Comparison of ENCODE assay signal across 20 mouse cellular contexts in genomic region chr13:39418127-39418526, GRCm38 (mm10).
DNase-seq lines count a peak whose midpoint lies in the region; ATAC-seq and TF ChIP-seq lines count a peak whose summit lies in the region.
"Had no signal": no experiment of that assay in that cellular context is flagged by ENCODE, and none has a peak within 500 bp of the region (broad histone marks: within the 10 kb centered on the region; RNA-seq: fewer than 3 reads in every experiment).

No protein-coding gene starts in this region.

- no peak overlapping the region for H3K9ac ChIP-seq in heart, embryonic 12.5 days
- no peak overlapping the region for H3K9ac ChIP-seq in midbrain, embryonic 14.5 days (replicated peaks; ENCODE audit: low read length)
- H3K9ac ChIP-seq in midbrain, embryonic 15.5 days, result no peak overlapping the region
- no peak overlapping the region for H3K9ac ChIP-seq in limb, embryonic 14.5 days (ENCODE audit: low read depth, low read length, severe bottlenecking)
- no peak overlapping the region for H3K9ac ChIP-seq in kidney, embryonic 16.5 days (replicated peaks; ENCODE audit: low read length)
- H3K9ac ChIP-seq: embryonic facial prominence, embryonic 13.5 days; limb, embryonic 15.5 days had no signal

- no peak for DNase-seq in heart, postnatal 25 days (ENCODE audit: low spot score)
- DNase-seq in midbrain, embryonic 14.5 days, result peak; percentile 13
- DNase-seq in embryo, embryonic 11 days, result peak; percentile 52
- DNase-seq in limb, embryonic 14.5 days (ENCODE audit: low spot score), result peak; percentile 14
- no peak for DNase-seq in kidney, postnatal 10 days
- DNase-seq: B cell, adult 2 months; cerebellum, postnatal 14 days; gastrocnemius, postnatal 14 days; kidney, adult 18-20 months; kidney, postnatal 4 days; lung, postnatal 14 days; spleen, adult 18-20 months; thymus, adult 2 months had no signal

- no peaks in the 10 kb centered on the region for H3K36me3 ChIP-seq in heart, embryonic 12.5 days
- no peaks in the 10 kb centered on the region for H3K36me3 ChIP-seq in midbrain, embryonic 14.5 days (ENCODE audit: control insufficient read depth, insufficient read depth, low read length)
- no peaks in the 10 kb centered on the region for H3K36me3 ChIP-seq in midbrain, embryonic 15.5 days (replicated peaks)
- no peaks in the 10 kb centered on the region for H3K36me3 ChIP-seq in limb, embryonic 14.5 days (ENCODE audit: control insufficient read depth, insufficient read depth, low read length)
- H3K36me3 ChIP-seq in kidney, embryonic 16.5 days (ENCODE audit: insufficient read depth, low read length), result no peaks in the 10 kb centered on the region
- H3K36me3 ChIP-seq: embryonic facial prominence, embryonic 13.5 days; hindbrain, embryonic 10.5 days; limb, embryonic 15.5 days had no signal

- no peak for ATAC-seq in heart, embryonic 12.5 days (ENCODE audit: insufficient number of reproducible peaks, low FRiP score)
- ATAC-seq in midbrain, embryonic 14.5 days (ENCODE audit: low FRiP score, low TSS enrichment), result no peak
- ATAC-seq in midbrain, embryonic 15.5 days (replicated peaks), result no peak
- ATAC-seq in limb, embryonic 14.5 days (ENCODE audit: low FRiP score, low read depth), result no peak
- no peak for ATAC-seq in kidney, embryonic 16.5 days (ENCODE audit: low FRiP score, low TSS enrichment)

- 0 out of 2 replicates have a peak, but pooled peaks cover 5% of the 10 kb centered on the region for H3K4me1 ChIP-seq in heart, embryonic 12.5 days (replicated peaks)
- no peaks in the 10 kb centered on the region for H3K4me1 ChIP-seq in midbrain, embryonic 14.5 days (ENCODE audit: control insufficient read depth, insufficient read depth, low read length)
- H3K4me1 ChIP-seq in midbrain, embryonic 15.5 days, result no peaks in the 10 kb centered on the region
- 0 out of 2 replicates have a peak, but pooled peaks cover 3% of the 10 kb centered on the region for H3K4me1 ChIP-seq in limb, embryonic 14.5 days (ENCODE audit: control insufficient read depth, insufficient read depth, low read length)
- no peaks in the 10 kb centered on the region for H3K4me1 ChIP-seq in kidney, embryonic 16.5 days (ENCODE audit: insufficient read depth, low read length)
- H3K4me1 ChIP-seq: hindbrain, embryonic 10.5 days; limb, embryonic 15.5 days; megakaryocyte, embryonic 14.5 days had no signal

- no peak for TF ChIP-seq POLR2A in limb, embryonic 14.5 days (IDR thresholded peaks at IDR 0.05; ENCODE audit: borderline replicate concordance, extremely low read depth, insufficient read depth, insufficient read length)

- intact Hi-C loops in heart, postnatal 25 days (cut with DNase I), result no loop called here

- no peak overlapping the region for H3K4me3 ChIP-seq in heart, embryonic 12.5 days
- no peak overlapping the region for H3K4me3 ChIP-seq in midbrain, embryonic 14.5 days (replicated peaks; ENCODE audit: low read depth, low read length)
- H3K4me3 ChIP-seq in midbrain, embryonic 15.5 days, result no peak overlapping the region
- H3K4me3 ChIP-seq in limb, embryonic 14.5 days (replicated peaks; ENCODE audit: low read length), result no peak overlapping the region
- H3K4me3 ChIP-seq in kidney, embryonic 16.5 days (ENCODE audit: low read length), result no peak overlapping the region
- H3K4me3 ChIP-seq: embryonic facial prominence, embryonic 13.5 days; hindbrain, embryonic 10.5 days; limb, embryonic 15.5 days; megakaryocyte, embryonic 14.5 days had no signal

- 0 out of 2 replicates have a peak, but pooled peaks cover 4% of the 10 kb centered on the region for H3K9me3 ChIP-seq in heart, embryonic 12.5 days (replicated peaks)
- H3K9me3 ChIP-seq in midbrain, embryonic 14.5 days (ENCODE audit: control insufficient read depth, low read length), result no peaks in the 10 kb centered on the region
- no peaks in the 10 kb centered on the region for H3K9me3 ChIP-seq in midbrain, embryonic 15.5 days
- no peaks in the 10 kb centered on the region for H3K9me3 ChIP-seq in limb, embryonic 14.5 days (ENCODE audit: control insufficient read depth, low read length)
- H3K9me3 ChIP-seq in kidney, embryonic 16.5 days (ENCODE audit: low read length), result no peaks in the 10 kb centered on the region
- H3K9me3 ChIP-seq: embryonic facial prominence, embryonic 13.5 days; hindbrain, embryonic 10.5 days; limb, embryonic 15.5 days had no signal

- 24% methylated on average over 7 of the region's 7 CpGs for WGBS in heart, embryonic 12.5 days
- WGBS in midbrain, embryonic 14.5 days, result 39% methylated on average over 7 of the region's 7 CpGs
- WGBS in midbrain, embryonic 15.5 days, result 34% methylated on average over 7 of the region's 7 CpGs
- WGBS in limb, embryonic 14.5 days, result 38% methylated on average over 7 of the region's 7 CpGs
- 37% methylated on average over 7 of the region's 7 CpGs for WGBS in kidney, embryonic 16.5 days

- H3K27ac ChIP-seq in heart, embryonic 12.5 days (ENCODE audit: poor library complexity, severe bottlenecking), result peak overlapping the region; percentile 5; the same call in 1 of the 2 replicates
- no peak overlapping the region for H3K27ac ChIP-seq in midbrain, embryonic 14.5 days (replicated peaks; ENCODE audit: low read depth, low read length)
- no peak overlapping the region for H3K27ac ChIP-seq in midbrain, embryonic 15.5 days
- no peak overlapping the region for H3K27ac ChIP-seq in limb, embryonic 14.5 days (replicated peaks; ENCODE audit: low read depth, low read length)
- no peak overlapping the region for H3K27ac ChIP-seq in kidney, embryonic 16.5 days (ENCODE audit: low read length)
- H3K27ac ChIP-seq: embryonic facial prominence, embryonic 13.5 days; hindbrain, embryonic 10.5 days; limb, embryonic 15.5 days had no signal

- H3K4me2 ChIP-seq in heart, embryonic 12.5 days, result peak overlapping the region; percentile 40; the same call in 1 of the 2 replicates
- H3K4me2 ChIP-seq in midbrain, embryonic 14.5 days (ENCODE audit: low read length), result no peak overlapping the region
- H3K4me2 ChIP-seq in midbrain, embryonic 15.5 days, result no peak overlapping the region
- no peak overlapping the region for H3K4me2 ChIP-seq in limb, embryonic 14.5 days (replicated peaks; ENCODE audit: low read depth, low read length, severe bottlenecking)
- H3K4me2 ChIP-seq in kidney, embryonic 16.5 days (replicated peaks; ENCODE audit: low read depth, low read length), result no peak overlapping the region
- H3K4me2 ChIP-seq: embryonic facial prominence, embryonic 13.5 days; limb, embryonic 15.5 days had no signal

- H3K27me3 ChIP-seq in heart, embryonic 12.5 days (replicated peaks), result no peaks in the 10 kb centered on the region
- no peaks in the 10 kb centered on the region for H3K27me3 ChIP-seq in midbrain, embryonic 14.5 days (ENCODE audit: control insufficient read depth, insufficient read depth, low read length)
- H3K27me3 ChIP-seq in midbrain, embryonic 15.5 days (replicated peaks), result no peaks in the 10 kb centered on the region
- no peaks in the 10 kb centered on the region for H3K27me3 ChIP-seq in limb, embryonic 14.5 days (ENCODE audit: control insufficient read depth, insufficient read depth, low read length)
- H3K27me3 ChIP-seq in kidney, embryonic 16.5 days (ENCODE audit: insufficient read depth, low read length), result no peaks in the 10 kb centered on the region
- H3K27me3 ChIP-seq: embryonic facial prominence, embryonic 13.5 days; megakaryocyte, embryonic 14.5 days had no signal

Comparison
In these comparisons a context has a peak if more than half of its experiments do, and no peak if none do; other contexts are left out.
1. DNase-seq: peak in midbrain, embryonic 14.5 days (single experiment), embryo, embryonic 11 days (single experiment) and limb, embryonic 14.5 days (single experiment); none in heart, postnatal 25 days (single experiment) and kidney, postnatal 10 days (single experiment).